Mouse (Mus musculus) liver, embryonic 16.5 days (tissue): ENCODE results near the gene Armh2. TPM values are rescaled to one million over a fixed set of nuclear protein-coding genes. Genes with fewer than 3 reads are reported as not detected.

Experiments
- ATAC-seq: fragments of 200-750 bp; cut with Nextera tagmentation; 2 replicates; pipeline ENCODE4 v1.8.0; 2017; ENCODE audit warnings: low read depth, mild to moderate bottlenecking, moderate number of reproducible peaks, moderate library complexity
- H3K27ac ChIP-seq: fragments of 300-500 bp; sonication (generic); 2 replicates; pipeline ENCODE4 v1.5.1; 2014; ENCODE audit warnings: mild to moderate bottlenecking, low read length
- H3K27me3 ChIP-seq: fragments of 300-500 bp; sonication (generic); 2 replicates; pipeline ENCODE4 v1.6.1; 2014; ENCODE audit warnings: low read depth, low read length, mixed read lengths; ENCODE audit not compliant: control insufficient read depth, insufficient read depth
- H3K36me3 ChIP-seq: fragments of 300-500 bp; sonication (generic); 2 replicates; pipeline ENCODE4 v1.6.1; 2014; ENCODE audit warnings: mild to moderate bottlenecking; ENCODE audit not compliant: control insufficient read depth, insufficient read depth
- H3K4me1 ChIP-seq: fragments of 300-500 bp; sonication (generic); 2 replicates; pipeline ENCODE4 v1.6.1; 2014; ENCODE audit warnings: low read depth, low read length, mixed read lengths; ENCODE audit not compliant: control insufficient read depth
- H3K4me2 ChIP-seq: fragments of 300-500 bp; sonication (generic); 2 replicates; pipeline ENCODE4 v1.6.1; 2014; ENCODE audit warnings: low read depth, low read length, mixed read lengths
- H3K4me3 ChIP-seq: fragments of 300-500 bp; sonication (generic); 2 replicates; pipeline ENCODE4 v1.5.1; 2014; ENCODE audit warnings: low read depth, mild to moderate bottlenecking, low read length
- H3K9ac ChIP-seq: fragments of 300-500 bp; sonication (generic); 2 replicates; pipeline ENCODE4 v1.6.1; 2014; ENCODE audit warnings: low read depth, low read length
- H3K9me3 ChIP-seq: fragments of 300-500 bp; sonication (generic); replicated peaks from 2 replicates; pipeline ENCODE4 v1.6.1; 2016; ENCODE audit warnings: low read length; ENCODE audit not compliant: control insufficient read depth
- WGBS: fragments of 180-500 bp; shearing (Covaris S2); extraction: QIAGEN DNeasy Blood & Tissue Kit; methylation state at CpG from one replicate; pipeline ENCODE4 v1.1.7; 2014; ENCODE audit not compliant: insufficient replicate concordance; 5-methylcytosine and 5-hydroxymethylcytosine counted together
- polyA plus RNA-seq: library from polyadenylated mRNA; unstranded; fragments of >200 nt; fragmentation: Nextera tagmentation; extraction: Ambion mirVana; gene quantifications from 2 replicates; pipeline ENCODE4 v1.2.1, GENCODE M21; 2015

The Armh2 gene
- not detected in 2 replicates for polyA plus RNA-seq

DNA sequence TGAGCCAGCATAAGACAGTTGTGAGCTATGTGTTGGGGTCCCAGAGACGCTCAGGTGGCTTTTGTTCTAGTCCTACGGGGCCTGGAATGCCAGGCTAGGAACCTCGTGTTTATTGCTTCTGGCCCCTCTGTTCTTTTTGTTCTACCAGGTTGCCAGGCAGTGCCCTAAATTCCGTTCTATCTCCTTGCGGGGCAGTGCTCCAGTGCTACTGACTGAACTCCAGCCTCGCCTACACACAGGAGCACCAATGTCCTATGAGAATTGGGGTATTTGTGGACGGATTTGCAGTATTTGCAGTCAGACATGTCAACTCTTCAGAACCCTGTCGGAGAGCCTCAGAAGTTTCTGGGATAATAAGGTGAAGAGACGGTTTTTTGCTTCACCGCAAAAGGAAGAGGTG is at the start of gene Armh2:
TSS of gene Armh2 (plus strand) at position 205 of the 400 bp plus-strand sequence.
- no peaks in the 10 kb centered on the region for H3K4me1 ChIP-seq
- no peaks in the 10 kb centered on the region for H3K9me3 ChIP-seq
- no peak within 1 kb of the TSS for H3K27ac ChIP-seq
- no peak within 1 kb of the TSS for H3K9ac ChIP-seq
- no peaks in the 10 kb centered on the region for H3K36me3 ChIP-seq
- no peak within 1 kb of the TSS for H3K4me2 ChIP-seq
- H3K27me3 ChIP-seq = no peaks in the 10 kb centered on the region
- no peak within 1 kb of the TSS for H3K4me3 ChIP-seq
- WGBS = 81% methylated on average over 10 of the region's 10 CpGs
- ATAC-seq = no peak

DNA sequence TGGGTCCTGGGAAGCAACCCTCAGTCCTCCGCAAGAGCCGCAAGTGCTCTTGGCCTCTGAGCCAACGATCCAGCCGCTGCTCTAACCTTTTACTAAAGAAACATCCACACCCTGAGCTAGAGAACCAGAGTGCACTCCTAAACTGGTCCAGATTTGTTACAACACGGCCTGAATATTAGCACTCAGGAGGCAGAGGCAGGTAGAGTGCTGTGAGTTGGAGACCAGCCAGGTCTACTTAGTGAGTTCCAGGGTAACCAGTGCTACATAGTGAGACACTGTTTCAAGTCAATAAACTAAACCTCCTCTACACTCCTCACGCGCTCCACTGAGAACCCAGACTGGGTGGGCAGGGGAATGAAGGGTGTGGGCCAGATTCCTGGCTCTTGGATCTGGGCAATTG is 47.7 kb upstream of the Armh2 start:
- H3K4me3 ChIP-seq = no peak overlapping the region
- no peak overlapping the region for H3K27ac ChIP-seq
- WGBS = 81% methylated on average over 7 of the region's 7 CpGs
- H3K36me3 ChIP-seq = no peaks in the 10 kb centered on the region
- H3K27me3 ChIP-seq = no peaks in the 10 kb centered on the region
- H3K9ac ChIP-seq = no peak overlapping the region
- no peak for ATAC-seq
- no peak overlapping the region for H3K4me2 ChIP-seq
- no peaks in the 10 kb centered on the region for H3K9me3 ChIP-seq
- H3K4me1 ChIP-seq = no peaks in the 10 kb centered on the region

DNA sequence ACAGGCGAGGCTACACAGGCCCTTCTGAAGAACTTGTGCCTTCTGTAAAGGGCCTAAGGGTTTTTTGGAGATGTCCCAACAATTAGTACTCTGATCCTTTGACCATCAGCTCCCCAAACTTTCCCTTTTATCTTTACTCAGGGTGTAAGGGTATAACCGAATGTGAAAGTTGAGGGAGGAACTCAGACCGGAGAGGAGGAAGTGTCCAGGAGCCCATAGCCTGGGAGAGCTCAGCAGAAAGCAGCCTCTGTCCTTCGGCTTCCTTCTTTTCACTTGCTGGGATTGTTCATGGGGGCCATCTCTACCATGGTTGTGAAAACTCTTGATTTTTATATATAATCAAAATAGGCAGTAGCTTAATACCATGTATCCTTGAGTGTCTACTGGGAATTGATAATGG is 42.3 kb upstream of the Armh2 start:
- H3K27me3 ChIP-seq = no peaks in the 10 kb centered on the region
- no peaks in the 10 kb centered on the region for H3K36me3 ChIP-seq
- no peak overlapping the region for H3K9ac ChIP-seq
- H3K27ac ChIP-seq = no peak overlapping the region
- H3K9me3 ChIP-seq = no peaks in the 10 kb centered on the region
- H3K4me1 ChIP-seq = no peaks in the 10 kb centered on the region
- no peak overlapping the region for H3K4me2 ChIP-seq
- H3K4me3 ChIP-seq = no peak overlapping the region
- no peak for ATAC-seq
- 50% methylated on average over 4 of the region's 4 CpGs for WGBS

DNA sequence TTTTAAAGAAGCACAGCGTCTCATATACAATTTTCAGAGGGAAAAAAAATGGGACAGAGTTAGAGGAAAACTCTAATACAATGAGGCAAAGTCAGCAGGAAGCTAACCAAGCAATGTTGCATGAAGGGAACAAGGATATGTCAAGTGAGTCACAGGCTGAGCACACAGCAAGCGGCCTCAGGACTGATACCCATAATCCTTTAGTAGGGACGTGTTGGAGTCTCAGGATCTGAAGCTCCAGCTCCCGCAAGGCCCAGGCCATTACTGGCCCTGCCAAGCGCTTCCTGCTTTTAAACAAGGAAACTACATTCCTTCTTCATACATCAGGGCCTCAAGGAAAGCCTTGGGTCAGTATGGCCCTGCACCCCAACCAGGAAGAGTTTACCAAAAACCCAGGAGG is 38.9 kb upstream of the Armh2 start:
- H3K36me3 ChIP-seq = no peaks in the 10 kb centered on the region
- no peak for ATAC-seq
- no peak overlapping the region for H3K9ac ChIP-seq
- H3K27ac ChIP-seq = no peak overlapping the region
- no peak overlapping the region for H3K4me3 ChIP-seq
- WGBS = 77% methylated on average over 5 of the region's 5 CpGs
- H3K4me2 ChIP-seq = no peak overlapping the region
- no peaks in the 10 kb centered on the region for H3K27me3 ChIP-seq
- H3K4me1 ChIP-seq = no peaks in the 10 kb centered on the region
- no peaks in the 10 kb centered on the region for H3K9me3 ChIP-seq

DNA sequence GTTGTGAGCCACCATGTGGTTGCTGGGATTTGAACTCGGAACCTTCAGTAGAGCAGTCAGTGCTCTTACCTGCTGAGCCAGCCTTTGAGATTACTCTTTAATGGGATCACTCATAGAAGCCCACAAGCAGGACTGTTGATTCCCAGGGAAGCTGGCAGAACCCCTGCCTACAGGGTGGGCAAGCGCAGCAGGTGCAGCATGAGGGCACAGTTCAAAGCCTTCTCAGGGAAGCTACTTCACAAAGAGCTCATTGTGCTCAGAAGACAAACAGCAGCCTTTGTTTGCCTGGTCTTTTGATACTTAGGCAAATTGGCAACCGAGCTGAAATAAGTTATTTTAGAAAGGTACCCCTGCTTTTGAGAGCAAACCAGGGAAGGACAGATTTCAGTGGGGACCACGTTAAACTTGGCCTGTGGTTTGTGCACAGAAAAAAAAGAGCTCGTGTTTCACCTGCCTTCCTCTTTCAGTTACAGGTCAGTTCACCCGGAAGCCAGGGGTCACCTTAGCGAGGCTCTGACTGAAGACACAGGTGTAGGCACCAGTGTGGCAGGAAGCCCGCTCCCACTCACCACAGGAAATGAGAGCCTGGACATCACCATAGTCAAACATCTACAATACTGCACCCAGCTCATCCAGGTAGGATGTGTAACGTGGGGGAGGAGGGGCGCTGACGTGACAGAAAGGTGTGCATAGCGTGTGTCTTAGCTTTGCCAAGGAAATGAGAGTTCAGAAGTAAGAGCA is 31.2 kb upstream of the Armh2 start:
- WGBS = 65% methylated on average over 12 of the region's 12 CpGs
- Histone ChIP-seq H3K27ac (no peak overlapping the region), H3K36me3 (no peaks in the 10 kb centered on the region), H3K9ac (no peak overlapping the region), H3K4me2 (no peak overlapping the region), H3K9me3 (no peaks in the 10 kb centered on the region), H3K4me1 (no peaks in the 10 kb centered on the region; the same call in 1 of the 2 replicates), H3K27me3 (no peaks in the 10 kb centered on the region), H3K4me3 (no peak overlapping the region)
- no peak for ATAC-seq

DNA sequence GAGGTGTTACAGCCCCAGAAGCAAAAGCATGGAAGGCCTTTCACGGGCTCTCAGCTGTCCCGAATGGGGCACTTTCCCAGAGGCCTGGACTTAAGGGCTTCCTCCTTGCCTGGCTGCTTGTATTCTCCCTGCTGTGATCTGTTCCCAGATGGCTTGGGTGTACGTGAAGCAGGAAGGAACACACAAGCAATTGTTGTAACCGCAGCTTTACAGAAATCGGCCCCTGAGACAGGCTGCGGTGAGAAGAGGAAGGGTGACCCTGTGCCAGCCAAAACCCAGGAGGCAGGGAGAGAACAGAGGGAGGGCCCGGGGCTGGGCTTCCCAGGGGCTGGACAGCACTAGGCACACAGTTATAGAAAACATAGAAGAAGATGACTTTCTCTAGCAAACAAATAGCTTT is 30.1 kb upstream of the Armh2 start:
- no peak overlapping the region for H3K27ac ChIP-seq
- 0 out of 2 replicates have a peak, but pooled peaks have one; percentile 5 for ATAC-seq
- no peaks in the 10 kb centered on the region; the same call in 1 of the 2 replicates for H3K4me1 ChIP-seq
- no peaks in the 10 kb centered on the region for H3K9me3 ChIP-seq
- no peak overlapping the region for H3K4me3 ChIP-seq
- H3K4me2 ChIP-seq = no peak overlapping the region
- 33% methylated on average over 7 of the region's 7 CpGs for WGBS
- no peaks in the 10 kb centered on the region for H3K36me3 ChIP-seq
- H3K9ac ChIP-seq = no peak overlapping the region
- H3K27me3 ChIP-seq = no peaks in the 10 kb centered on the region

DNA sequence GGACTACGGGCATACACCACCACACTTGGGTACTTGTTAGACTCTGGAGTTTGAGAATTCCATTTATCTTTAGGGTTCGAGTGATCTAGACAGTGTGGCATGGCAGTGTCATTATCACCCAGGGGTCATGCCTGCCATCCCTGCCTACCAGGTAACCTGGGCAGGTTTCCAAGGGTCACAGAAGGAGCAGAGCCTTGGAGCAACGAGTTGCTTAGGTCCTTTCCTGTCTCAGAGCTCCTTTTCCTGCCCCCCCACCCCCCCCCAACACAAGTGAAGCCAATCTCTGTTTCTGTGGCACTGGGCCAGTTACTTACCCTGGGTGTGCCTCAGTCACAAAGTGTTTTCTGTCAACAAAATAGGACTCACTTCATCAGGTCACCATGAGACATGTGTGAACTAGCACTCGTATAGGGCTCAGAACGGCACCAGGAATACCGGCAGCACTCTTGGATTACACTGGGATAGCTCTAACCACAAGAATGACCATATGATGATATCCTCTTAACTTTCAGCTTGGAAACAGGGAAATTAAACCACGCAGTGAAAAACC is 28.4 kb upstream of the Armh2 start:
- H3K9me3 ChIP-seq = no peaks in the 10 kb centered on the region
- no peak for ATAC-seq
- no peaks in the 10 kb centered on the region for H3K27me3 ChIP-seq
- no peak overlapping the region for H3K4me3 ChIP-seq
- H3K4me2 ChIP-seq = no peak overlapping the region
- H3K4me1 ChIP-seq = no peaks in the 10 kb centered on the region; the same call in 1 of the 2 replicates
- H3K9ac ChIP-seq = no peak overlapping the region
- no peaks in the 10 kb centered on the region for H3K36me3 ChIP-seq
- WGBS = 72% methylated on average over 7 of the region's 7 CpGs
- no peak overlapping the region for H3K27ac ChIP-seq

DNA sequence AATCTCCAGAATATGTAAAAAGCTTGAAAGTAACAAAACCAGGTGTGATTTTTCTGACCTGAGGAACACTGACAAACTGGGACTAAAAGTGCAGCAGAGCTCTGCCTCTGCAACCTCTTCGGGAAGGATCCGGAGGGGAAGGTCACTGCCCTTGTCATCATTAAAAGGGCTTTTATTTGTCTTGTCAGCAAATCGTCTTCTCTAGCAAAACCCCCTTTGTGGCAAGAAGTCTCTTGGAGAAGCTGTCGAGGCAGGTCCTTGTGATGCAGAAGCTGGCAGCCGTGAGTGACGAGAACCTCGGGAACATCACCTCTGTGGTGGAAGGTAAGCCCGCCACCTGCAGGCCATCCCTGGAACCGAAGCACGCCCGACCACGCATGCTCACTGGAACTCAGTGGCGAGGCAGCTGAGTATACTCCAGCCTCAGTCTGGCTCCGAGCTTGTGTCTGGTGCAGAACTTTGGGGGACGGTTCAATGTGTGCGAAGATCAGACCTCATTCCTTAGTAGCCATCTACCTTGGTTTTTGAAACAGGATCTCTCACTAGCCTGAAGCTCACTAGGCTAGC is 27.5 kb upstream of the Armh2 start:
- Histone ChIP-seq H3K9ac (no peak overlapping the region), H3K27me3 (no peaks in the 10 kb centered on the region), H3K36me3 (no peaks in the 10 kb centered on the region), H3K9me3 (no peaks in the 10 kb centered on the region), H3K4me2 (peak overlapping the region; percentile 12; the same call in 1 of the 2 replicates), H3K4me1 (no peaks in the 10 kb centered on the region; the same call in 1 of the 2 replicates), H3K4me3 (no peak overlapping the region), H3K27ac (no peak overlapping the region)
- 0 out of 2 replicates have a peak, but pooled peaks have one; percentile 32 for ATAC-seq
- WGBS = 39% methylated on average over 16 of the region's 16 CpGs

DNA sequence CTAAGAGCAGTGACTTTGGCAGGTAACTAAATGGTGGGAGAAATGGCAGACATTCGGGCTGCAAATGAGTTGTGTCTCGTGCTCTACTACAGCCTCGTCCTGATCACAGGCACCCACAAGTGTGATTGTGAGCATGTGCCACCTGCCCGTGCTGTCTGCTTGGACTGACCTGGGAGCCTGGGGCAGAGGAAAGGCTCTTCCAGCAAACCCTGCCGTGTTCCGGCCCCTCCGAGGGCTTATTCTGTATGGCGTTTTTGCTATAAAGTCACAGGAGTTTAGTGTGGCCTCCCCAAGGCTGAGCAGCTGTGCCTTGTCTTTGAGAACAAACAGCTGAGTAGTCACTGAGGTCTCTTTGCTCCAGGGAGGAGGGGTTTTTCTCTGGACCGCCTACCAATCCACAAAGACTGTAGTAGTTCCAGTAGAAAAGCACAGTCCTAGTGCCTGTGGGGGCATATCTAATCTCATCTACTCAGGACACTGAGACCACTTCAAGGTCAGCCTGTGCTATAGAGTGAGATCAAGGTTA is 26.6 kb upstream of the Armh2 start:
- no peak overlapping the region for H3K4me3 ChIP-seq
- no peak overlapping the region for H3K9ac ChIP-seq
- 72% methylated on average over 9 of the region's 9 CpGs for WGBS
- H3K36me3 ChIP-seq = no peaks in the 10 kb centered on the region
- H3K4me2 ChIP-seq = no peak overlapping the region
- no peaks in the 10 kb centered on the region for H3K9me3 ChIP-seq
- no peak overlapping the region for H3K27ac ChIP-seq
- H3K27me3 ChIP-seq = no peaks in the 10 kb centered on the region
- no peak for ATAC-seq
- no peaks in the 10 kb centered on the region; the same call in 1 of the 2 replicates for H3K4me1 ChIP-seq
